Mouse (Mus musculus) spleen, embryonic (tissue): Measurements from ENCODE around the gene Gm13306.
"Not testable (repeated sequence)": the region's sequence is repeated elsewhere in the genome, so short reads cannot be mapped to it uniquely, and the experiment has no call there.

ENCODE experiments used
- CTCF ChIA-PET: fragments of 350-600 bp; sonication (Branson Sonifier 250); formaldehyde crosslinking; loops from one replicate; lab custom pipeline; 2022; lab: Charles Lee

The Gm13306 gene

DNA sequence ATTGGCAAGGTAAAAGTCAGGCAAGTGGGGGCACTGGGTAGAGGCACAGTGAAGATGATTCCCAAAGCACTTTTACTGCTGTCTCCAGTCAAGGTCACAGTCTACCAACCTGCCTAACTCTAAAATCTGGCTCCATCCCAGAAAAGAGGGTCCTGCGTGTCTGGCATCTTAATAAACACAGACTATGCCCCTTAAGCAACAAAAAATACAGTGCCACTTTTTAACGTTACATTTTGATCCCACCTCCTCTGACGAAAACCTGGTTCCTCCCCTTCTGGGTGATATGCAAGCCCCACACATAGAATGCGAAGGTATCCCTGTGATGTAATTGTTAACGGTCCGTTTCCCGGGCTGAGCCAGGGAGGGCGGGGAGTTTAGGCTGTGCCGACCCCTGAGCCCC, at the start of gene Gm13306:
Gene Gm13306 (plus strand): TSS at position 301 of the 400 bp plus-strand sequence.
- CTCF ChIA-PET = not testable (repeated sequence)

DNA sequence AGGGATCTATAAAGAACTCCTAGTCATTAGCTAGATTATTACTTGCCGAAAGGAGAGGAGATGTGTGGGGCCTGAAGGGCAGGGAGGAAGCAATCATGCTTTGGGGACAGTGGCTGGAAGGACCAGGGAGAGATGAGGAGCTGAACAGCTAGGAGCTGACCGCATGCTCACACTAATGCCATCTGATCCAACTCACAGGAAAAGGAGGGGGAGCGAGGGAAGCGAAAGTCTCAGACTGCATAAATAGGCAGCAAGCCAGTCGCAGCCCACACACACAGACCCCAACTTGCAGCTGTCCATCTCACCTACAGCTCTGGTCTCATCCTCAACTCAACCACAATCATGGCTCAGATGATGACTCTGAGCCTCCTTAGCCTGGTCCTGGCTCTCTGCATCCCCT, 38.7 kb upstream of the Gm13306 start, which contains the start of gene Gm13304:
Gene Gm13304 (plus strand): TSS at position 301 of the 400 bp plus-strand sequence.
- CTCF ChIA-PET = not testable (repeated sequence)

DNA sequence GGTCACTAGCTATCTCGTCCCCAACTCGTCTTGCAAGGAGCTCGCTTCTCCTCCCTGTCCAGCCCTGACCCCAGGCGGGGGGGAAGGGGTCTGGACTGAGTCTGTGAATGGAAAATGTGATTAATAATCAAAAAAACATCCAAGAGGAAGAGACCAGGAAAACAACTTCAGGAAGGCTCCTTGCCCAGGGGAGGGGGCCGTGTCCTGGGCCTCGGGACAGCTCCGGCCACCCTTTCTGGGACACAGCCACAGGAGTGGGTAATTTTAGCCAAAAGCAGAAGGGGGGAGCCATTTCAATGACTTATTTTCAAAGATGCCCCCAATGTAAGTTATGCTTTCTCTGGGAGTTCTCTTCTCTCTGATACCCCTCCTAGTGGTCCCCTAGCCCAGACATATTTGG, 15.3 kb downstream of the Gm13306 start, which contains the start of gene Gm13305:
Gene Gm13305 (minus strand): TSS at position 101 of the 400 bp plus-strand sequence.
- CTCF ChIA-PET = not testable (repeated sequence)

DNA sequence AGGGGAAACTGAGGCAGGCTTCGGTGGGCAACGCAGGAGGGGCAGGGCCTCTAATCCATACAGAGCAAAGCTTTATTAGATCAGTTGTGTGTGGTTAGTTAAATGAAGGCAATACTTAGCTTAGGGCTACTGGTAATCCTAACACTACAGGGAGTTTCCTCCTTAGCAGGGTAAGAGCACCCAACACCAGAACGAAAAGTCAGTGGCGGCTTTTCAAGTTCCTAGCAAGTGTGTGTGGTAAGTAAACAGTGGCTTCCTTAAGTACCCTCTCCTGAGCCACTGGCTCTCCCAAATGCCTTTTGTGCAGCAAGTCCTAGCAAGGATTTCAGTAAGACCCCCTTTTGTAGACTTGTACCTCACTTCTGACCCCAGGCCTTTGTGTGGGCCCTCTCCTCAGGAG, 25.0 kb downstream of the Gm13306 start:
- CTCF ChIA-PET = not testable (repeated sequence)

DNA sequence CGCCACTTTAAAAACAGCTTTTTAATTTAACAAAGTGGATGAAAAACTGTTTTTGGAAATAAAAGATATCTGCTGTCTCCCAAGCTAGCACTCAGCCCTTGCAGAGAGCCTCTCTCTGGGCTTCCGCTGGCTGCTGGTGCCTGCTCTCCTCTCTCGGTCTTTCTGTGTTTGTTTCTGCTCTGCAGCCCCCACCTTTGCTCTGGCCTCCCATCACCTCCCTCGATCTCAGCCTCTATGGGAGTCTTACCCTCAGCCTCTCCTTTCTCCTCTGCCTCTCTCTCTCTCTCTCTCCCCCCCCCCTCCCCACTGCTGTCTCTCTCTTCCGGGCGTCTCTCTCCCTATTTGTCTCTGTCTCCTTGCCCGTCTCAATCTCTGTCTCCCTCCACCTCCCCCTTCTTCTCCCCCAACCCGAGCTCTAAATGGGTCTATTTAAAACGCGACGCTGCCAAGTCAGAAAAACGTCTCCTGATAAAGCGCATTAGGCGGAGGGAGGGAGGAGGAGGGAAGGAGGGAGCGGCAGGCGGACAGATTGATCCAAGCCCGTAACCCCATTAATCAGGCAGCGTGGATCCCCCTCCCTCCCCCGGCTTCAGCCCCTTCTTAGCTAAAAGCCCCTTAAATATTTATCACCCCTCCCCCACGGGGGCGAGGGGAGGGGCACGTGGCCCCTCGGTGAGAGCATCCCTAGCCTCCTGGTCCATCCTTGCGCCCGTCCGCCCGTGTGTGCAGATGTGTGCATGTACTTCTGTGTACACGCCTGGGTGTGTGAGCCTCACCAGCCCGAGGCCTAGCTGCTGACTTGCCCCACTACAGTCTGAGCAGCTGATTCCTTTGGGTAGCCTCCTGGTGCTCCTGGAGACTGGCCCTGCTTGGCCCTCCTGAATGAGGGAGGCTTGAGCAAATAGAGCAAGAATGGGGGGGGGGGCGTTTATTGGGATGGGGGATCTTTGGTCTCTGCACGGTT, 30.3 kb downstream of the Gm13306 start:
- CTCF ChIA-PET = not testable (repeated sequence)

DNA sequence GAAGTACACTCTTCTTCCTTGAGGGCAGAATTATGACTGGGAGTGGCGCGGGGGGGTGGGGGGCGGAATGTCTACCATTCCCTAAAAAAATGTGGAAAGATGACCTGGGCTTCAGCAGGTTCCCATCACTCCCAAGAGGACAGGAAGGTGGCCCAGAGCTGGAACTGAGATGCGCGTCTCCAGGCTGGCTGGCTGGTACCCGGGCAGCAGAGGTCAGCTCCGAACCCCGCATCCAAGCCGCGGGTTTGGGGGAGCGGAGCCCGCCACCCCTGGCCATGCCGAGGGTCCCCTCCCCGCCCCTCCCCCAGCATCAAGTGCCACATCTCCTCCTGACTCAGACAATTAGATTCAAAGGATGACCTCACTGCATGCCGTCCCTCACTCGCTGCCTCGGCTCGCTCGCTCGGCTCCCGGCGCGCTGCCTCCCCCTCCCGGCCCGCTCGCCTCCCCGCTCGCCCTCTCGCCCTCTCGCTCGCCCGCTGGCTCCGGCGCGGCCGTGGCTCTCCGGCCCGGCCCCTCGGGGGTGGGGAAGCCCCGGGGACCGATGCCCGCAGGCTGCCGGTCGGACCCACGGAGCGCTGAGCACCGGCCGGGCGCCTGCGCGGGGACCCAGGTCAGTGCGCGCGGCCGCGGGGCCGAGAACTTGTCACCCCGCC, 31.2 kb downstream of the Gm13306 start:
- CTCF ChIA-PET = not testable (repeated sequence)

DNA sequence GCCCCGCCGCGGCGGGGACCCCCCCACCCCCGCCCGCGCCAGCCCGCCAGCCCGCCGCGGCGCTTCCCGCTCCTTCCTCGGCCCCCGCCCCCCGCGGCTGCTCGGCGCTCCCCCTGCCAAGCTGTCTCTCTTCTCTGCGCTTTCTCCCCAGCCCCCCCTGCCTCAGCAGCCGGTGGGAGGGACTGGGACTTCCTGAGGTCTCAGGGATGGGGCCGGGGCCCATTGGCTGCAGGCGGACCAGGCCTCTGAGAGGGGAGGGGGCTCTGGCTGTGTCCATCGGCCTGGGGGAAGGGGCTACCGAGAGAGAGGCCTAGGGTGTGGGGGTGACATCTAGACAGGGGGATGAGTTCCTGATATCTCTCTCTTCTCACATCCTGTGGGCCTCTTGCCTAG, 31.7 kb downstream of the Gm13306 start:
- CTCF ChIA-PET = not testable (repeated sequence)
